8 mouse cellular contexts compared by ENCODE assay signal in genomic region chr10:60077736-60078560, GRCm38 (mm10). TPM values are rescaled to one million over a fixed set of nuclear protein-coding genes. Genes with fewer than 3 reads are reported as not detected.
DNase-seq lines count a peak whose midpoint lies in the region; ATAC-seq and TF ChIP-seq lines count a peak whose summit lies in the region.
"Had no signal": no experiment of that assay in that cellular context is flagged by ENCODE, and none has a peak within 500 bp of the region (broad histone marks: within the 10 kb centered on the region; RNA-seq: fewer than 3 reads in every experiment).

No protein-coding gene starts in this region.

- 27% methylated on average over 18 of the region's 18 CpGs for WGBS in kidney, embryonic 14.5 days
- WGBS in kidney, adult 2 months = 58% methylated on average over 18 of the region's 18 CpGs
- WGBS in stomach, embryonic 14.5 days = 46% methylated on average over 18 of the region's 18 CpGs
- WGBS in stomach, postnatal 0 days = 54% methylated on average over 18 of the region's 18 CpGs
- WGBS in hindbrain, embryonic 16.5 days = 69% methylated on average over 18 of the region's 18 CpGs

- no peak for TF ChIP-seq EP300 in stomach, postnatal 0 days (optimal IDR thresholded peaks at IDR 0.05)

- peak overlapping the region; percentile 21 for H3K27ac ChIP-seq in kidney, embryonic 14.5 days (ENCODE audit: low read depth, low read length)
- H3K27ac ChIP-seq in kidney, adult 2 months (ENCODE audit: insufficient read depth, low read depth, low read length) = no peak overlapping the region
- no peak overlapping the region for H3K27ac ChIP-seq in stomach, embryonic 14.5 days (ENCODE audit: low read length)
- H3K27ac ChIP-seq in stomach, postnatal 0 days (replicated peaks) = no peak overlapping the region
- 0 out of 2 replicates have a peak overlapping the region, but pooled peaks have one; percentile 34 for H3K27ac ChIP-seq in hindbrain, embryonic 16.5 days (ENCODE audit: low read depth, low read length)

- no peak for DNase-seq in kidney, adult 2 months
- no peak for DNase-seq in stomach, postnatal 0 days (ENCODE audit: low spot score)
- DNase-seq in frontal cortex, postnatal 25 days (ENCODE audit: low spot score in 2 of 2) = no peak
- no peak for DNase-seq in ovary, adult 18-20 months (ENCODE audit: low spot score)
- DNase-seq: lung, adult 18-20 months had no signal

- H3K36me3 ChIP-seq in kidney, embryonic 14.5 days (ENCODE audit: control insufficient read depth, insufficient read depth, low read length) = no peaks in the 10 kb centered on the region
- H3K36me3 ChIP-seq in kidney, adult 2 months (ENCODE audit: control insufficient read depth, insufficient read depth, low read length) = no peaks in the 10 kb centered on the region
- H3K36me3 ChIP-seq in stomach, embryonic 14.5 days (ENCODE audit: control insufficient read depth, insufficient read depth, low read length) = no peaks in the 10 kb centered on the region
- H3K36me3 ChIP-seq in stomach, postnatal 0 days (ENCODE audit: control insufficient read depth, insufficient read depth, low read length) = no peaks in the 10 kb centered on the region
- H3K36me3 ChIP-seq in hindbrain, embryonic 16.5 days (ENCODE audit: control insufficient read depth, insufficient read depth, low read length) = no peaks in the 10 kb centered on the region

- peaks cover 26% of the 10 kb centered on the region for H3K4me1 ChIP-seq in kidney, embryonic 14.5 days (ENCODE audit: control insufficient read depth, insufficient read depth, low read length)
- H3K4me1 ChIP-seq in kidney, adult 2 months (ENCODE audit: control insufficient read depth, insufficient read depth, low read length) = peaks cover 19% of the 10 kb centered on the region
- peaks cover 22% of the 10 kb centered on the region for H3K4me1 ChIP-seq in stomach, embryonic 14.5 days (ENCODE audit: control insufficient read depth, insufficient read depth, low read length)
- 0 out of 2 replicates have a peak, but pooled peaks cover 5% of the 10 kb centered on the region for H3K4me1 ChIP-seq in stomach, postnatal 0 days (replicated peaks; ENCODE audit: control insufficient read depth, insufficient read depth)
- H3K4me1 ChIP-seq in hindbrain, embryonic 16.5 days (ENCODE audit: control insufficient read depth, insufficient read depth, low read depth, low read length) = peaks cover 19% of the 10 kb centered on the region

- peak overlapping the region; percentile 28 for H3K4me2 ChIP-seq in kidney, embryonic 14.5 days (replicated peaks; ENCODE audit: low read depth, low read length)
- H3K4me2 ChIP-seq in stomach, embryonic 14.5 days (replicated peaks; ENCODE audit: low read depth, low read length) = no peak overlapping the region
- no peak overlapping the region for H3K4me2 ChIP-seq in stomach, postnatal 0 days (replicated peaks; ENCODE audit: low read depth)
- H3K4me2 ChIP-seq in hindbrain, embryonic 16.5 days (ENCODE audit: low read length) = no peak overlapping the region

- TF ChIP-seq POLR2A in kidney, adult 2 months (IDR thresholded peaks at IDR 0.05; ENCODE audit: low read depth, low read length) = no peak

- TF ChIP-seq CTCF in kidney, adult 2 months (conservative IDR thresholded peaks at IDR 0.05; ENCODE audit: insufficient read depth, insufficient read length, low read depth, low read length) = no peak
- TF ChIP-seq CTCF in stomach, postnatal 0 days (IDR thresholded peaks at IDR 0.05; ENCODE audit: low read depth) = no peak

- H3K9me3 ChIP-seq in kidney, embryonic 14.5 days (ENCODE audit: control insufficient read depth, low read length) = no peaks in the 10 kb centered on the region
- H3K9me3 ChIP-seq in stomach, embryonic 14.5 days (ENCODE audit: control insufficient read depth, low read depth, low read length) = no peaks in the 10 kb centered on the region
- H3K9me3 ChIP-seq in stomach, postnatal 0 days (ENCODE audit: control insufficient read depth, low read length) = no peaks in the 10 kb centered on the region
- no peaks in the 10 kb centered on the region for H3K9me3 ChIP-seq in hindbrain, embryonic 16.5 days (ENCODE audit: control insufficient read depth, low read length)

- no peak overlapping the region for H3K9ac ChIP-seq in kidney, embryonic 14.5 days (ENCODE audit: low read depth, low read length)
- no peak overlapping the region for H3K9ac ChIP-seq in stomach, embryonic 14.5 days (replicated peaks; ENCODE audit: low read depth, low read length)
- H3K9ac ChIP-seq in stomach, postnatal 0 days (ENCODE audit: low read length) = no peak overlapping the region
- no peak overlapping the region for H3K9ac ChIP-seq in hindbrain, embryonic 16.5 days (ENCODE audit: low read depth, low read length)

- H3K27me3 ChIP-seq in kidney, embryonic 14.5 days (ENCODE audit: control insufficient read depth, insufficient read depth, low read length) = no peaks in the 10 kb centered on the region
- no peaks in the 10 kb centered on the region for H3K27me3 ChIP-seq in kidney, adult 2 months (replicated peaks; ENCODE audit: control insufficient read depth, insufficient read depth, low read length)
- H3K27me3 ChIP-seq in stomach, embryonic 14.5 days (ENCODE audit: control insufficient read depth, insufficient read depth, low read length) = no peaks in the 10 kb centered on the region
- no peaks in the 10 kb centered on the region for H3K27me3 ChIP-seq in stomach, postnatal 0 days (ENCODE audit: control insufficient read depth, insufficient read depth, low read length)
- H3K27me3 ChIP-seq in hindbrain, embryonic 16.5 days (replicated peaks; ENCODE audit: control insufficient read depth, insufficient read depth, low read length) = no peaks in the 10 kb centered on the region

- no peak overlapping the region for H3K4me3 ChIP-seq in kidney, embryonic 14.5 days (ENCODE audit: low read length)
- H3K4me3 ChIP-seq in kidney, adult 2 months (ENCODE audit: insufficient read depth, low read depth, low read length) = no peak overlapping the region
- H3K4me3 ChIP-seq in stomach, embryonic 14.5 days (ENCODE audit: low read depth, low read length) = no peak overlapping the region
- no peak overlapping the region for H3K4me3 ChIP-seq in stomach, postnatal 0 days (ENCODE audit: low read depth, low read length)
- no peak overlapping the region for H3K4me3 ChIP-seq in hindbrain, embryonic 16.5 days (ENCODE audit: low read length)

- ATAC-seq in kidney, embryonic 14.5 days (ENCODE audit: low FRiP score, low TSS enrichment) = peak; percentile 74; the same call in 1 of the 2 replicates
- peak; percentile 33; the same call in 1 of the 2 replicates for ATAC-seq in stomach, embryonic 14.5 days (ENCODE audit: insufficient number of reproducible peaks, insufficient read depth, low FRiP score, low read depth)
- no peak for ATAC-seq in stomach, postnatal 0 days (ENCODE audit: low FRiP score, low TSS enrichment)
- ATAC-seq in hindbrain, embryonic 16.5 days = 0 out of 2 replicates have a peak, but pooled peaks have one; percentile 37

RNA-seq across cellular contexts. Expression of gene Spock2, which starts 28.1 kb away (rescaled TPM):
- 35.7 and 51.3 TPM in 2 replicates for polyA plus RNA-seq in kidney, embryonic 14.5 days (2014; fragmentation: Nextera tagmentation; extraction: Ambion mirVana)
- 1.7 and 2.3 TPM in 2 replicates for polyA plus RNA-seq in kidney, adult 2 months (2012; rRNA removed)
- polyA plus RNA-seq in stomach, embryonic 14.5 days (2014; fragmentation: Nextera tagmentation; extraction: Ambion mirVana) = 3.8 and 5.7 TPM in 2 replicates
- 3.6 and 4.1 TPM in 2 replicates for polyA plus RNA-seq in stomach, postnatal 0 days (2015; fragmentation: Nextera tagmentation; extraction: Ambion mirVana)
- 119 and 128 TPM in 2 replicates for polyA plus RNA-seq in hindbrain, embryonic 16.5 days (2015; fragmentation: Nextera tagmentation; extraction: Ambion mirVana)

Comparison
In these comparisons a context has a peak if more than half of its experiments do, and no peak if none do; other contexts are left out.
1. H3K27ac ChIP-seq: peak in kidney, embryonic 14.5 days (single experiment) and hindbrain, embryonic 16.5 days (single experiment); none in kidney, adult 2 months (single experiment), stomach, embryonic 14.5 days (single experiment) and stomach, postnatal 0 days (single experiment).